Mouse (Mus musculus) kidney, embryonic 14.5 days (tissue): ENCODE results near the gene Hipk4. TPM values are rescaled to one million over a fixed set of nuclear protein-coding genes. Genes with fewer than 3 reads are reported as not detected.
A peak's percentile ranks its signal among the peaks of the same experiment; 100 is the strongest.

Experiments used
- ATAC-seq: fragments of 200-750 bp; cut with Nextera tagmentation; 2 replicates; pipeline ENCODE4 v1.8.0; 2017; ENCODE audit warnings: moderate number of reproducible peaks, mild to moderate bottlenecking, moderate TSS enrichment, moderate library complexity; ENCODE audit not compliant: low FRiP score, low TSS enrichment
- H3K27ac ChIP-seq: fragments of 300-500 bp; sonication (generic); 2 replicates; pipeline ENCODE4 v1.5.1; 2014; ENCODE audit warnings: low read depth, mild to moderate bottlenecking, low read length, moderate library complexity, mixed read lengths
- H3K27me3 ChIP-seq: fragments of 300-500 bp; sonication (generic); 2 replicates; pipeline ENCODE4 v1.6.1; 2014; ENCODE audit warnings: mild to moderate bottlenecking, low read length; ENCODE audit not compliant: control insufficient read depth, insufficient read depth
- H3K36me3 ChIP-seq: fragments of 300-500 bp; sonication (generic); 2 replicates; pipeline ENCODE4 v1.6.1; 2014; ENCODE audit warnings: low read length, mixed read lengths; ENCODE audit not compliant: control insufficient read depth, insufficient read depth
- H3K4me1 ChIP-seq: fragments of 300-500 bp; sonication (generic); 2 replicates; pipeline ENCODE4 v1.6.1; 2014; ENCODE audit warnings: low read length, mixed read lengths; ENCODE audit not compliant: control insufficient read depth, insufficient read depth
- H3K4me2 ChIP-seq: fragments of 300-500 bp; sonication (generic); replicated peaks from 2 replicates; pipeline ENCODE4 v1.6.1; 2014; ENCODE audit warnings: low read depth, mild to moderate bottlenecking, low read length
- H3K4me3 ChIP-seq: fragments of 300-500 bp; sonication (generic); 2 replicates; pipeline ENCODE4 v1.5.1; 2014; ENCODE audit warnings: mild to moderate bottlenecking, low read length
- H3K9ac ChIP-seq: fragments of 300-500 bp; sonication (generic); 2 replicates; pipeline ENCODE4 v1.6.1; 2014; ENCODE audit warnings: low read depth, mild to moderate bottlenecking, low read length, moderate library complexity
- H3K9me3 ChIP-seq: fragments of 300-500 bp; sonication (generic); 2 replicates; pipeline ENCODE4 v1.6.1; 2016; ENCODE audit warnings: low read length; ENCODE audit not compliant: control insufficient read depth
- WGBS: fragments of 180-500 bp; shearing (Covaris S2); extraction: QIAGEN DNeasy Blood & Tissue Kit; methylation state at CpG from one replicate; pipeline ENCODE4 v1.1.7; 2014; 5-methylcytosine and 5-hydroxymethylcytosine counted together
- polyA plus RNA-seq: library from polyadenylated mRNA; unstranded; fragments of >200 nt; fragmentation: Nextera tagmentation; extraction: Ambion mirVana; gene quantifications from 2 replicates; pipeline ENCODE4 v1.2.1, GENCODE M21; 2014

The Hipk4 gene
- polyA plus RNA-seq, 1 experiment from 2014 or later = 0.80 TPM

GRCm38 (mm10) chr7:27552070-27552469 is 29.0 kb downstream of the Hipk4 start:
- Histone ChIP-seq H3K36me3 (peaks cover 6% of the 10 kb centered on the region), H3K9ac (0 out of 2 replicates have a peak overlapping the region, but pooled peaks have one; percentile 75), H3K27ac (no peak overlapping the region), H3K4me1 (peaks cover 5% of the 10 kb centered on the region; the same call in 1 of the 2 replicates), H3K4me3 (peak overlapping the region; percentile 82), H3K4me2 (peak overlapping the region; percentile 65), H3K9me3 (no peaks in the 10 kb centered on the region), H3K27me3 (no peaks in the 10 kb centered on the region)
- WGBS = 55% methylated on average over 5 of the region's 5 CpGs
- ATAC-seq = no peak

GRCm38 (mm10) chr7:27552931-27553513 is 30.0 kb downstream of the Hipk4 start, which contains the start of the genes Pld3 and 2310022A10Rik:
Gene Pld3 (minus strand): TSS chr7:27553218.
Gene 2310022A10Rik (plus strand): TSS chr7:27553233.
- under 1% methylated on average over 38 of the region's 41 CpGs for WGBS
- H3K4me2 ChIP-seq = peak within 1 kb of the TSS; percentile 65
- peak within 1 kb of the TSS; percentile 75 for H3K9ac ChIP-seq
- H3K4me3 ChIP-seq = peak within 1 kb of the TSS; percentile 82
- ATAC-seq = peak; percentile 100
- H3K27ac ChIP-seq = no peak within 1 kb of the TSS
- H3K36me3 ChIP-seq = peaks cover 6% of the 10 kb centered on the region
- H3K27me3 ChIP-seq = no peaks in the 10 kb centered on the region
- peaks cover 5% of the 10 kb centered on the region; the same call in 1 of the 2 replicates for H3K4me1 ChIP-seq
- no peaks in the 10 kb centered on the region for H3K9me3 ChIP-seq

GRCm38 (mm10) chr7:27560291-27560887 is 37.3 kb downstream of the Hipk4 start:
- H3K4me3 ChIP-seq = no peak overlapping the region
- H3K4me2 ChIP-seq = no peak overlapping the region
- H3K27me3 ChIP-seq = no peaks in the 10 kb centered on the region
- 68% methylated on average over 8 of the region's 8 CpGs for WGBS
- ATAC-seq = 0 out of 2 replicates have a peak, but pooled peaks have one; percentile 64
- 0 out of 2 replicates have a peak, but pooled peaks cover 3% of the 10 kb centered on the region for H3K4me1 ChIP-seq
- no peak overlapping the region for H3K9ac ChIP-seq
- H3K27ac ChIP-seq = no peak overlapping the region
- peaks cover 45% of the 10 kb centered on the region for H3K36me3 ChIP-seq
- H3K9me3 ChIP-seq = no peaks in the 10 kb centered on the region

GRCm38 (mm10) chr7:27560978-27561377 is 37.9 kb downstream of the Hipk4 start:
- no peak for ATAC-seq
- H3K4me3 ChIP-seq = no peak overlapping the region
- H3K4me2 ChIP-seq = no peak overlapping the region
- H3K4me1 ChIP-seq = 0 out of 2 replicates have a peak, but pooled peaks cover 3% of the 10 kb centered on the region
- peaks cover 48% of the 10 kb centered on the region for H3K36me3 ChIP-seq
- no peaks in the 10 kb centered on the region for H3K9me3 ChIP-seq
- no peak overlapping the region for H3K9ac ChIP-seq
- H3K27me3 ChIP-seq = no peaks in the 10 kb centered on the region
- 82% methylated on average over 1 of the region's 1 CpGs for WGBS
- no peak overlapping the region for H3K27ac ChIP-seq

- no peak overlapping the region for H3K9ac ChIP-seq
- no peaks in the 10 kb centered on the region for H3K4me1 ChIP-seq
- no peak overlapping the region for H3K4me2 ChIP-seq
- H3K4me3 ChIP-seq = no peak overlapping the region
- no peak for ATAC-seq
- no peaks in the 10 kb centered on the region for H3K9me3 ChIP-seq
- no peak overlapping the region for H3K27ac ChIP-seq
- H3K27me3 ChIP-seq = no peaks in the 10 kb centered on the region
- H3K36me3 ChIP-seq = peaks cover 62% of the 10 kb centered on the region
- 82% methylated on average over 5 of the region's 5 CpGs for WGBS
Measured at GRCm38 (mm10) chr7:27569580-27570224, 46.6 kb downstream of the Hipk4 start.

- no peak overlapping the region for H3K4me2 ChIP-seq
- H3K36me3 ChIP-seq = peaks cover 67% of the 10 kb centered on the region
- no peak overlapping the region for H3K27ac ChIP-seq
- no peak overlapping the region for H3K9ac ChIP-seq
- no peak for ATAC-seq
- 94% methylated on average over 4 of the region's 4 CpGs for WGBS
- H3K4me3 ChIP-seq = no peak overlapping the region
- H3K9me3 ChIP-seq = no peaks in the 10 kb centered on the region
- H3K4me1 ChIP-seq = no peaks in the 10 kb centered on the region
- H3K27me3 ChIP-seq = no peaks in the 10 kb centered on the region
Measured at GRCm38 (mm10) chr7:27572133-27572532, 49.1 kb downstream of the Hipk4 start.

- peaks cover 62% of the 10 kb centered on the region for H3K36me3 ChIP-seq
Measured at GRCm38 (mm10) chr7:27574124-27574880, 51.2 kb downstream of the Hipk4 start.

GRCm38 (mm10) chr7:27576914-27577313 is 53.8 kb downstream of the Hipk4 start:
- no peak overlapping the region for H3K4me2 ChIP-seq
- H3K9me3 ChIP-seq = no peaks in the 10 kb centered on the region
- H3K4me1 ChIP-seq = no peaks in the 10 kb centered on the region
- H3K36me3 ChIP-seq = peaks cover 67% of the 10 kb centered on the region
- no peak overlapping the region for H3K27ac ChIP-seq
- H3K4me3 ChIP-seq = no peak overlapping the region
- H3K27me3 ChIP-seq = no peaks in the 10 kb centered on the region
- no peak overlapping the region for H3K9ac ChIP-seq
- WGBS = 74% methylated on average over 6 of the region's 6 CpGs
- 0 out of 2 replicates have a peak, but pooled peaks have one; percentile 24 for ATAC-seq

More at GRCm38 (mm10) chr7:27574124-27574880, 51.2 kb downstream of the Hipk4 start:
- Histone ChIP-seq H3K9ac (no peak overlapping the region), H3K9me3 (no peaks in the 10 kb centered on the region), H3K27me3 (no peaks in the 10 kb centered on the region), H3K4me3 (no peak overlapping the region), H3K27ac (no peak overlapping the region), H3K4me2 (no peak overlapping the region), H3K4me1 (no peaks in the 10 kb centered on the region)
- no peak for ATAC-seq
- 90% methylated on average over 14 of the region's 14 CpGs for WGBS
